Mouse (Mus musculus) adrenal gland, postnatal 14 days (tissue): ENCODE data around the gene Slc9c1. TPM values are rescaled to one million over a fixed set of nuclear protein-coding genes. Genes with fewer than 3 reads are reported as not detected.

Source experiments
- DNase-seq: peaks from one replicate; pipeline ENCODE4 v3.0.0; 2021; ENCODE audit warnings: mixed read lengths
- total RNA-seq: library from RNA; stranded (reverse); gene quantifications from 2 replicates; pipeline ENCODE4 v1.2.3, GENCODE M21; 2021

The Slc9c1 gene
- total RNA-seq, 1 experiment from 2014 or later, result not detected

GRCm38 (mm10) chr16:45625342-45625741 is 90.2 kb downstream of the Slc9c1 start:
- no peak for DNase-seq

GRCm38 (mm10) chr16:45629497-45630105 is 94.5 kb downstream of the Slc9c1 start:
- DNase-seq, result no peak

GRCm38 (mm10) chr16:45630347-45630960 is 95.3 kb downstream of the Slc9c1 start:
- DNase-seq, result peak; percentile 79

GRCm38 (mm10) chr16:45632420-45632819 is 97.3 kb downstream of the Slc9c1 start:
- DNase-seq, result no peak

- DNase-seq, result no peak
Measured at GRCm38 (mm10) chr16:45635826-45636225, 100.7 kb downstream of the Slc9c1 start.

GRCm38 (mm10) chr16:45640070-45640762 is 105.1 kb downstream of the Slc9c1 start:
- DNase-seq, result no peak

- peak; percentile 17 for DNase-seq
Measured at GRCm38 (mm10) chr16:45641301-45641700, 106.2 kb downstream of the Slc9c1 start.

GRCm38 (mm10) chr16:45643944-45644343 is 108.8 kb downstream of the Slc9c1 start:
- no peak for DNase-seq

GRCm38 (mm10) chr16:45644380-45644779 is 109.3 kb downstream of the Slc9c1 start:
- DNase-seq, result peak; percentile 82

GRCm38 (mm10) chr16:45651497-45651896 is 116.4 kb downstream of the Slc9c1 start:
- DNase-seq, result no peak

GRCm38 (mm10) chr16:45653009-45653933 is 118.2 kb downstream of the Slc9c1 start:
- DNase-seq, result no peak

GRCm38 (mm10) chr16:45653934-45654332 is 118.8 kb downstream of the Slc9c1 start, which contains the start of gene BC016579:
TSS of gene BC016579 (minus strand) at chr16:45654068.
- no peak for DNase-seq

- no peak for DNase-seq
Measured at GRCm38 (mm10) chr16:45654465-45654864, 119.4 kb downstream of the Slc9c1 start.

Other genes with a start within 250 kb of the Slc9c1 start
- gene Cd200, start 126.3 kb upstream of the Slc9c1 start, total RNA-seq, result 59.7 and 90.5 TPM in 2 replicates
- gene Gm609, start 42.3 kb upstream of the Slc9c1 start, total RNA-seq, result 0.11 and 0.19 TPM in 2 replicates
- gene Gm17783, start 3.3 kb upstream of the Slc9c1 start, total RNA-seq, result not detected in 2 replicates
- 0.34 TPM in 1 of 2 replicates, not detected in the other for gene Gcsam, start 75.1 kb downstream of the Slc9c1 start, total RNA-seq
- gene BC016579, start 118.8 kb downstream of the Slc9c1 start, total RNA-seq, result 0.15 TPM in 1 of 2 replicates, not detected in the other
- gene Tmprss7, start 158.3 kb downstream of the Slc9c1 start, total RNA-seq, result 0.19 and 1.2 TPM in 2 replicates
- gene Tagln3, start 189.3 kb downstream of the Slc9c1 start, total RNA-seq, result 4.1 and 7.3 TPM in 2 replicates
- 25.0 and 25.9 TPM in 2 replicates for gene Abhd10, start 207.6 kb downstream of the Slc9c1 start, total RNA-seq